9 mouse cellular contexts compared by ENCODE assay signal in genomic region chr3:19953865-19954264, GRCm38 (mm10). TPM values are rescaled to one million over a fixed set of nuclear protein-coding genes. Genes with fewer than 3 reads are reported as not detected.
A peak's percentile ranks its signal among the peaks of the same experiment; 100 is the strongest.
DNase-seq lines count a peak whose midpoint lies in the region; ATAC-seq and TF ChIP-seq lines count a peak whose summit lies in the region.
"Had no signal": no experiment of that assay in that cellular context is flagged by ENCODE, and none has a peak within 500 bp of the region (broad histone marks: within the 10 kb centered on the region; RNA-seq: fewer than 3 reads in every experiment).

No protein-coding gene starts in this region.

- no peak overlapping the region for H3K4me3 ChIP-seq in heart, embryonic 10.5 days
- H3K4me3 ChIP-seq in hindbrain, embryonic 16.5 days (ENCODE audit: low read length) = no peak overlapping the region
- H3K4me3 ChIP-seq in liver, adult 2 months (ENCODE audit: insufficient read depth, low read depth, low read length) = no peak overlapping the region
- no peak overlapping the region for H3K4me3 ChIP-seq in midbrain, embryonic 15.5 days
- H3K4me3 ChIP-seq: embryonic facial prominence, embryonic 13.5 days had no signal

- TF ChIP-seq POLR2A in liver, adult 2 months (IDR thresholded peaks at IDR 0.05; ENCODE audit: extremely low read depth, insufficient read depth, low read length) = no peak

- ATAC-seq in common myeloid progenitor, adult 5-6 weeks (replicated peaks; ENCODE audit: low read depth, poor library complexity, severe bottlenecking) = peak; percentile 89
- peak; percentile 95 for ATAC-seq in hindbrain, embryonic 16.5 days
- peak; percentile 56 for ATAC-seq in midbrain, embryonic 15.5 days (replicated peaks)
- no peak for ATAC-seq in erythroid progenitor cell, adult 5-6 weeks (replicated peaks; ENCODE audit: low FRiP score, poor library complexity, severe bottlenecking)

- H3K4me2 ChIP-seq in hindbrain, embryonic 16.5 days (ENCODE audit: low read length) = no peak overlapping the region
- H3K4me2 ChIP-seq in midbrain, embryonic 15.5 days = no peak overlapping the region
- H3K4me2 ChIP-seq: embryonic facial prominence, embryonic 13.5 days had no signal

- H3K9ac ChIP-seq in hindbrain, embryonic 16.5 days (ENCODE audit: low read depth, low read length) = no peak overlapping the region
- H3K9ac ChIP-seq in liver, adult 2 months (ENCODE audit: low read depth, low read length) = no peak overlapping the region
- H3K9ac ChIP-seq in midbrain, embryonic 15.5 days = no peak overlapping the region
- H3K9ac ChIP-seq: embryonic facial prominence, embryonic 13.5 days had no signal

- 48% methylated on average over 3 of the region's 3 CpGs for WGBS in heart, embryonic 10.5 days
- WGBS in hindbrain, embryonic 16.5 days = 7% methylated on average over 3 of the region's 3 CpGs
- WGBS in liver, adult 2 months = 7% methylated on average over 3 of the region's 3 CpGs
- 20% methylated on average over 3 of the region's 3 CpGs for WGBS in midbrain, embryonic 15.5 days

- no peaks in the 10 kb centered on the region for H3K79me2 ChIP-seq in liver, adult 2 months (ENCODE audit: control insufficient read depth, insufficient read depth, low read length)

- H3K27me3 ChIP-seq in heart, embryonic 10.5 days (ENCODE audit: insufficient read depth, poor library complexity, severe bottlenecking) = no peaks in the 10 kb centered on the region
- H3K27me3 ChIP-seq in hindbrain, embryonic 16.5 days (replicated peaks; ENCODE audit: control insufficient read depth, insufficient read depth, low read length) = no peaks in the 10 kb centered on the region
- H3K27me3 ChIP-seq in liver, adult 2 months (ENCODE audit: control insufficient read depth, insufficient read depth, low read length) = no peaks in the 10 kb centered on the region
- no peaks in the 10 kb centered on the region for H3K27me3 ChIP-seq in midbrain, embryonic 15.5 days (replicated peaks)
- H3K27me3 ChIP-seq: embryonic facial prominence, embryonic 13.5 days had no signal

- H3K27ac ChIP-seq in heart, embryonic 10.5 days = no peak overlapping the region
- H3K27ac ChIP-seq in hindbrain, embryonic 16.5 days (ENCODE audit: low read depth, low read length) = no peak overlapping the region
- no peak overlapping the region for H3K27ac ChIP-seq in liver, adult 2 months (replicated peaks; ENCODE audit: insufficient read depth, low read depth, low read length)
- no peak overlapping the region for H3K27ac ChIP-seq in midbrain, embryonic 15.5 days
- H3K27ac ChIP-seq: embryonic facial prominence, embryonic 13.5 days had no signal

- H3K36me3 ChIP-seq in heart, embryonic 10.5 days = no peaks in the 10 kb centered on the region
- no peaks in the 10 kb centered on the region for H3K36me3 ChIP-seq in hindbrain, embryonic 16.5 days (ENCODE audit: control insufficient read depth, insufficient read depth, low read length)
- no peaks in the 10 kb centered on the region for H3K36me3 ChIP-seq in liver, adult 2 months (ENCODE audit: control insufficient read depth, insufficient read depth, low read length)
- no peaks in the 10 kb centered on the region for H3K36me3 ChIP-seq in midbrain, embryonic 15.5 days (replicated peaks)
- H3K36me3 ChIP-seq: embryonic facial prominence, embryonic 13.5 days had no signal

- H3K9me3 ChIP-seq in heart, embryonic 10.5 days = no peaks in the 10 kb centered on the region
- no peaks in the 10 kb centered on the region for H3K9me3 ChIP-seq in hindbrain, embryonic 16.5 days (ENCODE audit: control insufficient read depth, low read length)
- no peaks in the 10 kb centered on the region for H3K9me3 ChIP-seq in midbrain, embryonic 15.5 days
- H3K9me3 ChIP-seq: embryonic facial prominence, embryonic 13.5 days had no signal

- peak; percentile 99 for DNase-seq in heart, adult 11 months
- DNase-seq in heart, embryonic 10.5 days (ENCODE audit: low spot score) = no peak
- peak; percentile 71 for DNase-seq in gastrocnemius, postnatal 25 days
- DNase-seq in liver, adult 2 months (ENCODE audit: extremely low read depth, low read depth, low spot score) = peak; percentile 100

- H3K4me1 ChIP-seq in heart, embryonic 10.5 days = no peaks in the 10 kb centered on the region
- no peaks in the 10 kb centered on the region; the same call in 1 of the 2 replicates for H3K4me1 ChIP-seq in hindbrain, embryonic 16.5 days (ENCODE audit: control insufficient read depth, insufficient read depth, low read depth, low read length)
- H3K4me1 ChIP-seq in liver, adult 2 months (ENCODE audit: control insufficient read depth, insufficient read depth, low read length) = peaks cover 20% of the 10 kb centered on the region
- H3K4me1 ChIP-seq in midbrain, embryonic 15.5 days = no peaks in the 10 kb centered on the region

- TF ChIP-seq CTCF in liver, adult 2 months (IDR thresholded peaks at IDR 0.05; ENCODE audit: low read depth, low read length) = no peak

RNA-seq across cellular contexts. Expression of gene Cp, which starts 3.0 kb away (rescaled TPM):
- polyA plus RNA-seq in heart, embryonic 10.5 days (2016; fragmentation: Nextera tagmentation; extraction: Ambion mirVana) = 0.29 and 0.39 TPM in 2 replicates
- total RNA-seq in common myeloid progenitor, adult 5-6 weeks (2017) = 0.05 and 0.19 TPM in 2 replicates
- 1 to 10 TPM; 6.4 to 9.0 TPM for total RNA-seq in gastrocnemius, postnatal 25 days (2021)
- 12.5 and 13.6 TPM in 2 replicates for polyA plus RNA-seq in hindbrain, embryonic 16.5 days (2015; fragmentation: Nextera tagmentation; extraction: Ambion mirVana)
- total RNA-seq in liver, adult 2 months (2014; rRNA removed) = 920 and 1,216 TPM in 2 replicates
- polyA plus RNA-seq in liver, adult 2 months (2012; rRNA removed) = 217 and 227 TPM in 2 replicates
- 10.6 and 12.4 TPM in 2 replicates for polyA plus RNA-seq in midbrain, embryonic 15.5 days (2015; fragmentation: Nextera tagmentation; extraction: Ambion mirVana)
- 1.3 and 1.8 TPM in 2 replicates for total RNA-seq in erythroid progenitor cell, adult 5-6 weeks (2015; ENCODE audit: low replicate concordance)
- total RNA-seq in erythroid progenitor cell, adult 5-6 weeks (2017; ENCODE audit: low replicate concordance) = 0.23 and 3.6 TPM in 2 replicates

Comparison
In these comparisons a context has a peak if more than half of its experiments do, and no peak if none do; other contexts are left out.
1. RNA of gene Cp, which starts 3.0 kb away (total RNA-seq): 920 to 1,216 TPM in liver, adult 2 months; 6.4 to 9.0 TPM in gastrocnemius, postnatal 25 days, 0.23 to 3.6 TPM in erythroid progenitor cell, adult 5-6 weeks and 0.05 to 0.19 TPM in common myeloid progenitor, adult 5-6 weeks; every median in the first group is over 10 times any median in the second.